Mouse (Mus musculus) megakaryocyte, embryonic 14.5 days (primary cell): ENCODE data around the gene Sox13.

ENCODE experiments used
- FLI1 ChIP-seq: IDR thresholded peaks from 2 replicates; pipeline ENCODE4 v1.6.1; 2012; ENCODE audit warnings: low read length, inconsistent platforms, mixed read lengths
- GATA1 ChIP-seq: IDR thresholded peaks from 3 replicates; pipeline ENCODE4 v1.6.1; 2012; ENCODE audit warnings: mixed read lengths, low read length, inconsistent platforms, borderline replicate concordance

- TF ChIP-seq GATA1: no peak
- TF ChIP-seq FLI1: no peak
Observed at GRCm38 (mm10) chr1:133367606-133368488, 56.3 kb downstream of the Sox13 start.
